Mouse (Mus musculus): ENCODE measurements around the gene Map2k1.

- TF ChIP-seq POLR2A (IDR thresholded peaks at IDR 0.05; ENCODE audit: insufficient read length, low read depth) = no peak
- no peak for TF ChIP-seq TCF12 (IDR thresholded peaks at IDR 0.05; ENCODE audit: insufficient read depth, poor library complexity, severe bottlenecking)
- TF ChIP-seq POLR2AphosphoS2 (IDR thresholded peaks at IDR 0.05; ENCODE audit: insufficient read length, low read depth) = no peak
- no peak for TF ChIP-seq CEBPB (IDR thresholded peaks at IDR 0.05; ENCODE audit: insufficient read depth, poor library complexity, severe bottlenecking)
- TF ChIP-seq MAX (IDR thresholded peaks at IDR 0.05; ENCODE audit: low read depth) = no peak
- no peak for TF ChIP-seq MYOG (IDR thresholded peaks at IDR 0.05; ENCODE audit: control insufficient read depth in 1 of 3, insufficient read depth in 1 of 3, insufficient read length in 2 of 3, low read depth in 2 of 3)
- no peak for TF ChIP-seq SRF (IDR thresholded peaks at IDR 0.05; ENCODE audit: control insufficient read depth, insufficient read length, low read depth)
- no peak for TF ChIP-seq MYOD1 (IDR thresholded peaks at IDR 0.05; ENCODE audit: control insufficient read depth in 1 of 3, insufficient read length in 2 of 3, low read depth in 2 of 3)
- no peak for TF ChIP-seq USF1 (IDR thresholded peaks at IDR 0.05; ENCODE audit: low read depth)
- TF ChIP-seq REST (IDR thresholded peaks at IDR 0.05; ENCODE audit: insufficient read depth, insufficient read length) = no peak
- no peak for TF ChIP-seq E2F4 (IDR thresholded peaks at IDR 0.05; ENCODE audit: insufficient read depth)
Observed at GRCm38 (mm10) chr9:64173666-64174220, 79.7 kb downstream of the Map2k1 start.

Measured in myocyte (in vitro differentiated cells).